Mouse (Mus musculus) intestine, embryonic 14.5 days (tissue): ENCODE measurements around the gene Hook2. TPM values are rescaled to one million over a fixed set of nuclear protein-coding genes. Genes with fewer than 3 reads are reported as not detected.

Source experiments
- ATAC-seq: fragments of 200-750 bp; cut with Nextera tagmentation; replicated peaks from 2 replicates; pipeline ENCODE4 v1.8.0; 2017; ENCODE audit warnings: low read depth, moderate number of reproducible peaks, moderate TSS enrichment, moderate library complexity; ENCODE audit not compliant: low FRiP score, low TSS enrichment
- DNase-seq: peaks from one replicate; pipeline ENCODE4 v3.0.0-alpha.2; 2018; ENCODE audit warnings: low spot score
- H3K27ac ChIP-seq: fragments of 300-500 bp; sonication (generic); 2 replicates; pipeline ENCODE4 v1.5.1; 2014; ENCODE audit warnings: low read depth, mild to moderate bottlenecking, control low read depth
- H3K27me3 ChIP-seq: fragments of 300-500 bp; sonication (generic); replicated peaks from 2 replicates; pipeline ENCODE4 v1.6.1; 2014; ENCODE audit warnings: low read length, control low read depth; ENCODE audit not compliant: control insufficient read depth, insufficient read depth
- H3K36me3 ChIP-seq: fragments of 300-500 bp; sonication (generic); 2 replicates; pipeline ENCODE4 v1.6.1; 2014; ENCODE audit warnings: low read length, control low read depth; ENCODE audit not compliant: control insufficient read depth, insufficient read depth
- H3K4me1 ChIP-seq: fragments of 300-500 bp; sonication (generic); replicated peaks from 2 replicates; pipeline ENCODE4 v1.6.1; 2014; ENCODE audit warnings: low read length, control low read depth, mixed read lengths; ENCODE audit not compliant: control insufficient read depth, insufficient read depth
- H3K4me2 ChIP-seq: fragments of 300-500 bp; sonication (generic); 2 replicates; pipeline ENCODE4 v1.6.1; 2014; ENCODE audit warnings: low read length
- H3K4me3 ChIP-seq: fragments of 300-500 bp; sonication (generic); 2 replicates; pipeline ENCODE4 v1.5.1; 2014; ENCODE audit warnings: low read depth, low read length, control low read depth, mixed read lengths
- H3K9ac ChIP-seq: fragments of 300-500 bp; sonication (generic); 2 replicates; pipeline ENCODE4 v1.6.1; 2014; ENCODE audit warnings: mild to moderate bottlenecking, low read length
- H3K9me3 ChIP-seq: fragments of 300-500 bp; sonication (generic); 2 replicates; pipeline ENCODE4 v1.6.1; 2016; ENCODE audit warnings: low read length, control low read depth; ENCODE audit not compliant: control insufficient read depth
- WGBS: fragments of 180-500 bp; shearing (Covaris S2); extraction: QIAGEN DNeasy Blood & Tissue Kit; methylation state at CpG from one replicate; pipeline ENCODE4 v1.1.7; 2014; 5-methylcytosine and 5-hydroxymethylcytosine counted together
- polyA plus RNA-seq: library from polyadenylated mRNA; unstranded; fragments of >200 nt; fragmentation: Nextera tagmentation; extraction: Ambion mirVana; gene quantifications from 2 replicates; pipeline ENCODE4 v1.2.1, GENCODE M21; 2014

Hook2 gene
- polyA plus RNA-seq, 1 experiment from 2014 or later = 40.7 TPM

DNA sequence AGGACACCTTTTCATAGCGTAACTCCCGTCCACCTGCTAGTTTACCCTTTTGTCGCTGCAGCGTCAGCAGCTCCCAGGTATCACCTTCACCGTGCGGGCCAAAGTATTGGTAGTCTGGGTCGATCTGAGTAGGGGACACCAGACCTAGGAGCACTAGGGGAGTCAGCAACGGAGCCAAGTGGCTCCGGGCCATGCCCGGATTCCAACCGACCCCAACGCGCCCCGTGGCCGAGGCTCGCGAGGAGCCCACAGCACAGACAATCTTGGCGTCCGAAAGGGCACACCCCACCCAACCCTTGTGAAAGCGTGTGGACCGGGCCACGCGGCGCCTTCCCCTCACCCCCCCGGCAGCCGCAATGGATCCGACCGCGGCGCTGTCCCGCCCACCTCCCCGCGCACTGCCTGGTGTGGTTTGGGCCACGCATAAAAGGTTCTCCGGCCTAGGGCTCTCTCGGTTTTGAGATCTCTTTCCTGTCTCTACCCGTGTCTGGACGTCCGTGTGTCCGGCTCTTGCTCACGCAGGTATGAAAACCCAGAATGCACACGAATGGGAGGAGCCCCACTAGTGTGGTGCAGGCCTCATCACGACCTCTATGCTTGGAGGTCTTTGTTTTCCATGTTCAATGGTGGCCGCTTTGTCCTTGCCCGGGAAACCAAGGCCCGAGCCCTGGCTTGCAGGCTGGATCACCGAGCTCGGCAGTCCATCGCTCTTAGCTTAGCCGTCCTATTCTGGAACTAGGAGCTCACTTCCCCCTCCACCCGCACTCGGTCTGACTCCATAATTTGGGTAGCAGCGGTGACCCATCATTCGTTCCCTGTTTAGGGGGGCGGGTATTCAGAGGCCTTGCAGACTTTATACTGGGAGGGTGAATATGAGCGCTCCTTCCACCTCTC lies 20.9 kb upstream of the Hook2 start, which contains the start of the genes Gm49661, Prdx2 and Rnaseh2a:
TSS of gene Gm49661 (minus strand) at position 193 of the 894 bp plus-strand sequence.
TSS of gene Prdx2 (plus strand) at position 347 of the 894 bp plus-strand sequence.
TSS of gene Rnaseh2a (minus strand) at position 527 of the 894 bp plus-strand sequence.
- ATAC-seq = peak; percentile 80
- under 1% methylated on average over 56 of the region's 56 CpGs for WGBS
- H3K27ac ChIP-seq = peak within 1 kb of the TSS; percentile 81
- no peaks in the 10 kb centered on the region for H3K9me3 ChIP-seq
- H3K36me3 ChIP-seq = peaks cover 39% of the 10 kb centered on the region
- DNase-seq = peak; percentile 93
- no peaks in the 10 kb centered on the region for H3K27me3 ChIP-seq
- H3K4me3 ChIP-seq = peak within 1 kb of the TSS; percentile 68
- peak within 1 kb of the TSS; percentile 87 for H3K4me2 ChIP-seq
- peaks cover 26% of the 10 kb centered on the region for H3K4me1 ChIP-seq
- peak within 1 kb of the TSS; percentile 87 for H3K9ac ChIP-seq

- 7% methylated on average over 21 of the region's 21 CpGs for WGBS
- Histone ChIP-seq H3K4me1 (peaks cover 26% of the 10 kb centered on the region), H3K36me3 (peaks cover 46% of the 10 kb centered on the region), H3K27ac (peak overlapping the region; percentile 81; the same call in 1 of the 2 replicates), H3K27me3 (no peaks in the 10 kb centered on the region), H3K4me3 (peak overlapping the region; percentile 68), H3K9me3 (no peaks in the 10 kb centered on the region), H3K4me2 (peak overlapping the region; percentile 87), H3K9ac (peak overlapping the region; percentile 87)
- DNase-seq = no peak
- no peak for ATAC-seq
Observed at GRCm38 (mm10) chr8:84970135-84970790, 20.1 kb upstream of the Hook2 start.

- peaks cover 47% of the 10 kb centered on the region for H3K36me3 ChIP-seq
- ATAC-seq (no peak), DNase-seq (no peak)
- H3K27ac ChIP-seq = no peak overlapping the region
- no peaks in the 10 kb centered on the region for H3K27me3 ChIP-seq
- peaks cover 29% of the 10 kb centered on the region for H3K4me1 ChIP-seq
- peak overlapping the region; percentile 87 for H3K4me2 ChIP-seq
- WGBS = 60% methylated on average over 5 of the region's 5 CpGs
- peak overlapping the region; percentile 68 for H3K4me3 ChIP-seq
- no peaks in the 10 kb centered on the region for H3K9me3 ChIP-seq
- peak overlapping the region; percentile 87 for H3K9ac ChIP-seq
Observed at GRCm38 (mm10) chr8:84970913-84971312, 19.5 kb upstream of the Hook2 start.

- Histone ChIP-seq H3K36me3 (peaks cover 47% of the 10 kb centered on the region), H3K27ac (no peak overlapping the region), H3K4me1 (peaks cover 42% of the 10 kb centered on the region), H3K27me3 (peaks cover 8% of the 10 kb centered on the region), H3K4me2 (no peak overlapping the region), H3K9me3 (no peaks in the 10 kb centered on the region), H3K9ac (no peak overlapping the region), H3K4me3 (no peak overlapping the region)
- DNase-seq = no peak
- ATAC-seq = no peak
- WGBS = 80% methylated on average over 1 of the region's 1 CpGs
Observed at GRCm38 (mm10) chr8:84973079-84973478, 17.3 kb upstream of the Hook2 start.

DNA sequence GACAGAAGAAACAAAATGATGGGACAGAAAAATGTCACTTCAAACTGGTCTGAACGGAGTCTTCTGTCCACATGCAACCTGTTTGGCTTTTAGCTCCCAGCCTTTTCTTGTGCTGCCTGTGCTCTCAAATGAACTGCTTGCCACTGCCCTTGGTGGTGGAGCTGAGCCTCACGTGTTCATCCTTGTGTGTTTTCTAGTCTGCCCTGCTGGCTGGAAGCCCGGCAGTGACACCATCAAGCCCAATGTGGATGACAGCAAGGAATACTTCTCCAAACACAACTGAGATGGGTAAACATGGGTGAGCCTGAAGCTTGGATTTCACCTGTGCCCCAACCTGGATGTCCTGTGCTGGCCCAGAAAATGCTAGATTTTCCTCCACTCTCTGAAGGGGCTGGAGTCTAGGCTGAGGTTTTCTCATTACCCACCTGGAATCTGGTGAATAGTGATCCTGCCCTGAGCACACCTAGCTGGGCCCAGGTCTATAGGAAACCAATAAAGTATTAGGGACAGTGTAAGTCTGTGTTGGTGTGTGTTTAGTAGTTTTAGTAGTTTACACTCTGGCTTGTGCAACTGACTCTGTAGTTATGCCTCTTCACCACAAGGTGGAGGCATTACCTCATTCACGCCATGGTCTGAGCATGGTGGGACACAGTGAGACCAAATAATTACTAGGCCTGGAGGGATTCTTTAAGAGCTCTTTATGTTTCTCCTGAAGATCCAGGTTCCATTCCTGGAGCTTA lies 16.4 kb upstream of the Hook2 start:
- no peaks in the 10 kb centered on the region for H3K9me3 ChIP-seq
- H3K4me2 ChIP-seq = no peak overlapping the region
- H3K4me3 ChIP-seq = no peak overlapping the region
- no peak overlapping the region for H3K9ac ChIP-seq
- H3K4me1 ChIP-seq = peaks cover 41% of the 10 kb centered on the region
- H3K27ac ChIP-seq = no peak overlapping the region
- ATAC-seq = no peak
- 72% methylated on average over 4 of the region's 4 CpGs for WGBS
- peaks cover 8% of the 10 kb centered on the region for H3K27me3 ChIP-seq
- H3K36me3 ChIP-seq = peaks cover 47% of the 10 kb centered on the region
- DNase-seq = no peak

DNA sequence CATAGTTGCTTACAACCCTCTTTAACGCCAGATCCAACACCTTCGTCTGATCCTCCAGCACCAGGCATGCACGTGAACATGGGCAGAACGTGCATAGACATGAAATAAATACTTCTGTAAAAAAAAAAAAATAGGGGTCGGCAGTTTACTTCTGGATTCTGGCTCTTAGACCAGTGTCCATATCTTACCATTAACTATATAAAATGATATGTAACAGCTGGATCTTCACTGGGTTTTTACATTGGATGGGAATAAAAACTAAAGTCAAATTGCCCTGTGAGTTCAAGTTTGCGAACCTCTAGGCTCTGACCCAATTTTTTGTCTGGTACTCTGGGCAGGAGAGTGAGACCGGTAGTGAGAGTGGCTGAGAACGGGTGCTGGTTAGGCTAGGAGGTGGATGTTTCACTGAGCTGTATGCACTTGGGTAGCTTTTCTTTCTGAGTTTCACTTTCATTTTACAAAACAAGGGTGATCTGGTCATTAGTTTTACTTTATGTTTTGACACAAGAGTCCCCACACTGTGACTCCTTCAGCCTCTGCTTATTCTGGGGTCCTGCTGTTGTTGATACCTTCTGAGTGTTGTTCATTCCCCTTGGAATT lies 15.8 kb upstream of the Hook2 start:
- Histone ChIP-seq H3K4me3 (no peak overlapping the region), H3K36me3 (peaks cover 47% of the 10 kb centered on the region), H3K4me1 (peaks cover 47% of the 10 kb centered on the region), H3K27ac (no peak overlapping the region; the same call in 1 of the 2 replicates), H3K9ac (no peak overlapping the region), H3K27me3 (peaks cover 8% of the 10 kb centered on the region), H3K4me2 (no peak overlapping the region), H3K9me3 (no peaks in the 10 kb centered on the region)
- ATAC-seq (no peak), DNase-seq (no peak)
- WGBS = 81% methylated on average over 8 of the region's 8 CpGs

- ATAC-seq (no peak), DNase-seq (peak; percentile 86)
- H3K4me3 ChIP-seq = peak overlapping the region; percentile 54; the same call in 1 of the 2 replicates
- no peaks in the 10 kb centered on the region for H3K9me3 ChIP-seq
- H3K4me1 ChIP-seq = peaks cover 52% of the 10 kb centered on the region
- H3K36me3 ChIP-seq = peaks cover 47% of the 10 kb centered on the region
- no peak overlapping the region for H3K9ac ChIP-seq
- peaks cover 8% of the 10 kb centered on the region for H3K27me3 ChIP-seq
- peak overlapping the region; percentile 99; the same call in 1 of the 2 replicates for H3K4me2 ChIP-seq
- 38% methylated on average over 7 of the region's 7 CpGs for WGBS
- peak overlapping the region; percentile 73 for H3K27ac ChIP-seq
Observed at GRCm38 (mm10) chr8:84975434-84975833, 15.0 kb upstream of the Hook2 start.
